Mouse (Mus musculus): ENCODE measurements around the gene Prss33. TPM values are rescaled to one million over a fixed set of nuclear protein-coding genes. Genes with fewer than 3 reads are reported as not detected.

Gene Prss33
- polyA plus RNA-seq, 1 experiment from 2014 or later: not detected

DNA sequence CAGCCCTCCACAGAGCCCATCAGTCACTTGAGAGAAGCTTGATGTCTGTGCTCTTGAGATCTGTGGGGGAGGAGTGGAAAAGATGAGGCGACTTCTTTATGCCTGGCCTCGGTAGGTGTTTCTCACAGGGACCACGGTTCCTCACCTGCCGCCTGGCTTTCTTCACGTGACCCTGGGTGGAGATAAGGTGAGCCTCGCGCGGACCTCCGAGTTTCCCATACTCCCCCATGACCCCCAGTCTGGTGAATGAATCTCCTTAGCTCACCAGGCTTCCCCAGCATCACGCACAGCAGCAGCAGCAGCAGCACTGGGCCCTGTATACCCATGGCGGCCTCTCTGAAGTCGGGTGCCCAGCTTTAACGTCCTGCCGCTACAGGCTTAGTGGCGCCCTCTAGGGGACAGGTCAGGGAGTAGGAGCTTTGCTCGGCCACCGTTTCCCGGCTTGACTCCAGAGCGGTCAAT lies 8.0 kb upstream of the Prss33 start, which contains the start of the genes Prss32 and Prss41:
Gene Prss32, plus strand, starts transcription at position 44 of the 462 bp plus-strand sequence.
Gene Prss41, minus strand, starts transcription at position 361 of the 462 bp plus-strand sequence.
- Histone ChIP-seq H3K4me3 (ENCODE audit: inconsistent target) (no peak within 1 kb of the TSS), H3K36me3 (ENCODE audit: inconsistent target) (no peaks in the 10 kb centered on the region), H3K27ac (no peak within 1 kb of the TSS), H3K79me2 (ENCODE audit: inconsistent target) (no peaks in the 10 kb centered on the region)
- WGBS (ENCODE audit: missing documents): 40% methylated on average over 17 of the region's 19 CpGs

DNA sequence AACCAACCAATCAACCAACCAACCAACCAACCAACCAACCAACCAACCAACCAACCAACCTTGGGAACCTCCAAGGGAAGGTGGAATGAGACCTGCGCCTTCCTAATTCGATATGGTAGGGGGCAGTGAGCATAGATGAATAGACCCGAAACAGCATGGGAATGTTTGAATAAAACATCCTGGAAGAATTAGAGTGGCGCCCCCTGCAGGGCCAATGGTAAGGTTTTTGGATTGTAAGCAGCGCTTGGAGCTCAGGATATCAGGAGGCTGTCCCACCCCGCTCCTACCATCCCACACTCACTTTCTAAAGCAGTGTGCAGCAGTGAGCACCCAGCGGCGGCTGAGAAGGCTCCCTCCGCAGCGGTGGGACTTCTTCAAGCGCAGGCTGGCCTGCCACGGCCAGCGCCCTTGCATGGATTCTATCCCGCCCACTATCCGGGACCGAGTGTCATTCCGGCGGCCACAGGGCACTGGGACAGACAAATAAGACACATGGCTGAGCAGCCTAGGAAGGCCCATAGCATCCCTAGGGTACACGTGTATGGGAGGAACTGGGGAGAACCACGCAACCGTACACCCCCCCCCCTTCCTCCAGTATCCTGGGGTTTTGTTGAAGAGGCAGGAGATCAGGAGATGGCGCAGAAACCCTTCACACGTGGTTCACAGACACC lies 7.4 kb upstream of the Prss33 start:
- WGBS (ENCODE audit: missing documents): 78% methylated on average over 21 of the region's 23 CpGs
- Histone ChIP-seq H3K79me2 (ENCODE audit: inconsistent target) (no peaks in the 10 kb centered on the region), H3K27ac (no peak overlapping the region), H3K4me3 (ENCODE audit: inconsistent target) (no peak overlapping the region), H3K36me3 (ENCODE audit: inconsistent target) (no peaks in the 10 kb centered on the region)

DNA sequence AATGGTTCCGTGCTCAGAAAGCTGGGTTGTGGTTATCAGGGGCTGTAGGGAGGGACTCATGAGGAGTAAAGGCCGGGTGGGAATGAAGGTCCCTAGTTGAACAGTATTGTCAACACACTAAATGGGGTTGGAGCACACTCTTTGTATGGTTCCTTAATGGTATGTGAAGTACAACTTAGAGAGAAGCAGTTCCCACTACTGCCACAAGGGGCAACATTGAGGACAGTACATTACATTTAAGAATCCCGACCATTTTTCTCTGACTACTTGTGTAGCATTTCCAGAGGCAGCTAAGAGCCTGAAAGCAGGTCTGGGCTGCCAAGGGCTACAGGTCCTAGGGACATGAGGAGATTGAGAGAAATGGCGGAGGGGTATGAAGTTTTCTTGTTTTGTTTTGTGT lies 5.3 kb upstream of the Prss33 start:
- Histone ChIP-seq H3K79me2 (ENCODE audit: inconsistent target) (no peaks in the 10 kb centered on the region), H3K4me3 (ENCODE audit: inconsistent target) (no peak overlapping the region), H3K36me3 (ENCODE audit: inconsistent target) (no peaks in the 10 kb centered on the region), H3K27ac (no peak overlapping the region)
- 34% methylated on average over 4 of the region's 4 CpGs for WGBS (ENCODE audit: missing documents)

DNA sequence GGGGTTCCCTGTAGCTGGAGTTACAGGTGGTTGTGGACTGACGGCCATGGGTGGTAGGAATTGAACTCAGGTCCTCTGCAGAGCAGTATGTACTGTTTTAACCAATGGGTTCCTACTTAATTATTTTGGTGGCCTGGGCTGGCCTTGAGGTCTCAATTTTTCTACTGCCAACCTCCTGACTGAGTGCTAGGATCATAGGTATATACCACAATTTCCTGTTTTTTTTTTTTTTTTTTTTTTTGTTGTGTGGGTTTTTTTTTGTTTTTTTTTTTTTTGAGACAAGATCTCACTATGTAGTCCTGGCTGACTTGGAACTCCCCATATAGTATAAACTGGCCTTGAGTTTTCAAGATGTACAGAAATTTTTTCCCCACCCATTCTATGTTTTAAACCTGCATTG lies 4.7 kb downstream of the Prss33 start:
- WGBS (ENCODE audit: missing documents): 92% methylated on average over 1 of the region's 1 CpGs
- H3K4me3 ChIP-seq (ENCODE audit: inconsistent target): no peak overlapping the region
- peaks cover 25% of the 10 kb centered on the region for H3K79me2 ChIP-seq (ENCODE audit: inconsistent target)
- H3K36me3 ChIP-seq (ENCODE audit: inconsistent target): no peaks in the 10 kb centered on the region
- no peak overlapping the region for H3K27ac ChIP-seq

DNA sequence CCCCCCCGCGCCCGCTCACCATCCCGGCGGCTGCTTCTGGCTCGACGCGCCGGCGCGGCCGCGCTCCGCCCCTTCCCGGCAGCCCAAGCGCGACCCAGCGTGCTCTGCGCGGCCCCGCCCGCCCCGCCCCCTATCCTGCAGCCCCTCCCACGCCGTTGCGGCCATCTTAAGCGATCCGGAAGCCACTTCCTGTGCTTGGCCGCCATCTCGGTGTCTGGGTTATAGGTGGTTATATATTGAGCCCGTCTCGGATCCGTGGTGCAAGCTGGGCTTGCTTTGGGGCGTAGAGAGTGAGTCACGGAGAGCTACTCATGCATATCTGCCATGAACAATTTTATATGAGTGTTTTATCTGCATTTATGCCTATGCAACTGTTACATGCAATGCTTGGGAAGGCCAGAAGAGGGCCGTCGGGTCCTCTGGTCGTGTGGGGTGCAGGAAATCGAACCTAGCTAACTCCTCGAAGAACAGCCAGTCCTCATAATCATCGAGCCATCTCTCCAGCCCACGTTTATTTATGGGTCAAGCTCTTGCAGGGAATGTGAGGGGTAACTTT lies 6.7 kb downstream of the Prss33 start, which contains the start of gene Elob:
Gene Elob, minus strand, starts transcription at position 73 of the 556 bp plus-strand sequence.
- WGBS (ENCODE audit: missing documents): under 1% methylated on average over 25 of the region's 42 CpGs
- peaks cover 8% of the 10 kb centered on the region for H3K36me3 ChIP-seq (ENCODE audit: inconsistent target)
- peak within 1 kb of the TSS; percentile 78 for H3K4me3 ChIP-seq (ENCODE audit: inconsistent target)
- H3K79me2 ChIP-seq (ENCODE audit: inconsistent target): peaks cover 28% of the 10 kb centered on the region
- H3K27ac ChIP-seq: peak within 1 kb of the TSS; percentile 80

DNA sequence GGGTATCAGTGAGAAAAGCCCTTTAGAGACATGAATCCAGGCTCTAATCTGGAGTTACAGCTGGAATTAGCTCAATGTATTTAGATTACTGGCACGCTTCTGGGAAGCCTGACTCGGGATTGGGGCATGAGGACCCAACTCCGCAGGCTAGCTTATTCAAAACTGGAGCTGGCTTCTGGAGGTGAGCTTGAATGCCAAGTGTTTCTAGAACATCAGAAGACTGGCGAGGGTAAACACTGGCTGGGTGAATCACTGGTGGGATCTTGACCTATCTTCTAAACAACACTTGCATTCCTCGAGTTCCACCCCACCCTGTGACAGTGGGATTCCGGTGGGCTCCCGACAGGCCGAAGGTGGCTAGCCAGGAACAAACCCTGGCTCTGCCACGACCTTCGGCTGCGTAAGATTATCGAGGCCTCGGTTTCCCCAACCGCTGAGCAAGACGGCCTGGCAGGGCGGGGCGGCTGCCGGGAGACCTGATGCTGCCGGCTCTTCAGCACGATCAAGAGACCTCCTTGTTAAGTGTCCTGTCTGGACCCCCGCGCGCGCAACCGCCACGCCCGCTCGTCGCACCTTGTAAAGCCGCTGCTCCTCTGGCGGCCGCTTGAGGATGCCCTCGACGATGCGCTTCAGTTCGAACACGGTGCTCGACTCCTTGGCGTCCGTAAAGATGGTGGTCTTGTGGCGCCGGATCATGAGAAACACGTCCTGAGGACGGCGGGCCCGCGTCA lies 7.4 kb downstream of the Prss33 start:
- Histone ChIP-seq H3K36me3 (ENCODE audit: inconsistent target) (peaks cover 15% of the 10 kb centered on the region), H3K79me2 (ENCODE audit: inconsistent target) (peaks cover 28% of the 10 kb centered on the region), H3K27ac (peak overlapping the region; percentile 34), H3K4me3 (ENCODE audit: inconsistent target) (peak overlapping the region; percentile 78)
- WGBS (ENCODE audit: missing documents): 3% methylated on average over 47 of the region's 47 CpGs

DNA sequence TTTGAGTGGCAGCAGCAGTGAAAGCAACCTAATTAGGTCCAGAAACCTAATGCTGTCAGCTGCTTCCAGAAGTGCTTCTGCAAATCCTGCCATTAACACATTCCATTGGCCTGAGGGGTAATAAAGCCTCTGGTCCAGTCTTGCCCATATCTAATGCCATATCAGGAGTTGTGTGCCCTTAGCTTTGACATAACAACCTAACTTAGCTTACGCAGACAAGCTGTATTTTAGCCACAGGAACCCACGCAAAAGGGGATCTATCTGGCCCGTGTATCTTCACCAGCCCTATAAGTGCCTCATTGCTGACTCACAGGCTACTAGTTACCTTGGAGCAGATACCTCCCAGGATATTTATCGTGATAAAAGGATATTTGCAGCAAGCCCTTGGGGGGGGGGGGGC lies 10.3 kb downstream of the Prss33 start:
- 87% methylated on average over 4 of the region's 4 CpGs for WGBS (ENCODE audit: missing documents)
- H3K36me3 ChIP-seq (ENCODE audit: inconsistent target): peaks cover 43% of the 10 kb centered on the region
- no peak overlapping the region for H3K27ac ChIP-seq
- no peak overlapping the region for H3K4me3 ChIP-seq (ENCODE audit: inconsistent target)
- peaks cover 32% of the 10 kb centered on the region for H3K79me2 ChIP-seq (ENCODE audit: inconsistent target)

DNA sequence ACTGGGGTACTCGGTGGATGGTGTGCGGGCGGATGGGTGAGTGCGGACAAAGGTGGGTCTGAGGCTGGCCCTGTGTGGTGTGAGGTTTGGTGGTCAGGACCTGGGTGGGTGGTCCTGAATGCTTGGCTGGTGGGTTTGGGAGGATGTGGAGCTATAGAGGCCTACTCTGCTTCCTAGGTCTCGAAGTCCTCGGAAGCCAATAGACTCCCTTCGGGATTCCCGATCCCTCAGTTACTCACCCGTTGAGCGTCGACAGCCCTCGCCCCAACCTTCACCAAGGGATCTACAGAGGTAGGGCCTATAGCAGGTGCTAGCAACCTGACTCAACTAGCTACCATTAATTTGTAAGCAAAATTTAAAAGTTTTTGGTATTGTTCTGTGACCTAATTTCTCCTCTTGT lies 12.2 kb downstream of the Prss33 start:
- Histone ChIP-seq H3K79me2 (ENCODE audit: inconsistent target) (peaks cover 51% of the 10 kb centered on the region), H3K36me3 (ENCODE audit: inconsistent target) (peaks cover 63% of the 10 kb centered on the region), H3K4me3 (ENCODE audit: inconsistent target) (no peak overlapping the region), H3K27ac (no peak overlapping the region)
- WGBS (ENCODE audit: missing documents): 96% methylated on average over 12 of the region's 12 CpGs

DNA sequence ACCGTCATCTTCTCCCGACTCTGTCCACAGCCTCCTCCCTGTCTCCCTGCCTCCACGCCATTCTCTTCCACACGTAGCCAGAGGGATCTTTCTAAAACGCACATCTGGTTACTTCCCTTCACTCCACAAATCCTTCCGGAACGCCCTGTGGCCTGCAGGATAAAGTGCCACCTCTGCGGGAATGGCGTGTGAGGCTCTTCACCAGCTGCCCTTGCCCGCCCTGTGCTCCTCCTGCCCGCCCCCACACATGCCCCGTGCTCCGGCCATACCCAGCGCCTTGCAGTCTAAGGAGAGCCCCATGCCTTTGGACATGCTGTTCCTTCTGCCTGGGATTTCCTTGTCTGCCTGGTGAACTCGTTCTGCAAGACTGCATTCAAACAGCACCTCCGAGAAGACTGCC lies 12.8 kb downstream of the Prss33 start:
- H3K36me3 ChIP-seq (ENCODE audit: inconsistent target): peaks cover 69% of the 10 kb centered on the region
- H3K4me3 ChIP-seq (ENCODE audit: inconsistent target): no peak overlapping the region
- H3K27ac ChIP-seq: no peak overlapping the region
- WGBS (ENCODE audit: missing documents): 94% methylated on average over 15 of the region's 16 CpGs
- peaks cover 51% of the 10 kb centered on the region for H3K79me2 ChIP-seq (ENCODE audit: inconsistent target)

DNA sequence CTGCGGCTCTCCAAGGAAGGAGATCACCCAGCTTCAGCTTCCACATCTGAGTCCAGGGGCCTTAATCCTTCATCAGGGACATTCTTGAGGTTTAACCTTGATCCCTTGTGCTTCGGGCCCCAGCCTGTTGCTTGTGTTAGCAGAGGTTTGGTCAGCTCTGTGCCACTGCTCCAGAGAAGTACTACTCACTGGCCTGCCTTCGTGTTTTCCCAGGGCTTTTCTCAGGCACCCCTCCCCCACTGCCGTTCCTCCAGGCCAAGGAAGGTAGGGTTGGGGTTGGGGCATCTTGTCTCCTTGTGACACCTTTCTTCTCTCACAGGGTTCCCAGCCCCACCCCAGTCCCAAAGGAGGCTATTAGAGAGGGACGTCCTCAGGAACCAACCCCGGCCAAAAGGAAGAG lies 13.8 kb downstream of the Prss33 start:
- Histone ChIP-seq H3K27ac (no peak overlapping the region), H3K79me2 (ENCODE audit: inconsistent target) (peaks cover 51% of the 10 kb centered on the region; the same call in 1 of the 2 replicates), H3K4me3 (ENCODE audit: inconsistent target) (no peak overlapping the region), H3K36me3 (ENCODE audit: inconsistent target) (peaks cover 78% of the 10 kb centered on the region)
- WGBS (ENCODE audit: missing documents): 91% methylated on average over 4 of the region's 6 CpGs

DNA sequence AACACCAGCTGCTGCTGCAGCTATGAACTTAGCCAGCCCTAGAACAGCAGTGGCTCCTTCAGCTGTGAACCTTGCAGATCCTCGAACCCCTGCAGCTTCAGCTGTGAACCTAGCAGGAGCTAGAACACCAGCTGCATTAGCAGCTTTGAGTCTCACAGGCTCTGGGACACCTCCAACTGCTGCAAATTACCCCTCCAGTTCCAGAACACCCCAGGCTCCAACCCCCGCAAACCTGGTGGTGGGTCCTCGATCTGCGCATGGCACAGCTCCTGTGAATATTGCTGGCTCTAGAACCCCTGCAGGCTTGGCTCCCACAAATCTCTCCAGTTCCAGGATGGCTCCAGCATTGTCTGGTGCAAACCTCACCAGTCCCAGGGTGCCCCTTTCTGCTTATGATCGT lies 15.1 kb downstream of the Prss33 start:
- WGBS (ENCODE audit: missing documents): 98% methylated on average over 4 of the region's 5 CpGs
- Histone ChIP-seq H3K4me3 (ENCODE audit: inconsistent target) (no peak overlapping the region), H3K27ac (no peak overlapping the region), H3K79me2 (ENCODE audit: inconsistent target) (peaks cover 53% of the 10 kb centered on the region; the same call in 1 of the 2 replicates), H3K36me3 (ENCODE audit: inconsistent target) (peaks cover 92% of the 10 kb centered on the region)

DNA sequence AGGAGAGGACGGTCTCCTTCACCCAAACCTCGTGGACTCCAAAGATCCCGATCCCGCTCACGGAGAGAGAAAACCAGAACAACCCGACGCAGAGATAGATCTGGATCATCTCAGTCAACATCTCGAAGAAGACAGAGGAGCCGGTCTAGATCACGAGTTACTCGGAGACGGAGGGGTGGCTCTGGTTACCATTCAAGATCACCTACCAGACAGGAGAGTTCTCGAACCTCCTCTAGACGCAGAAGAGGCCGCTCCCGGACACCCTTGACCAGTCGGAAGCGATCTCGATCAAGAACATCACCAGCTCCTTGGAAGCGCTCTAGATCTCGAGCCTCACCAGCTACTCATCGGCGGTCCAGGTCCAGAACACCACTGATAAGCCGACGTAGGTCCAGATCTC lies 16.6 kb downstream of the Prss33 start:
- H3K4me3 ChIP-seq (ENCODE audit: inconsistent target): no peak overlapping the region
- H3K79me2 ChIP-seq (ENCODE audit: inconsistent target): peaks cover 68% of the 10 kb centered on the region; the same call in 1 of the 2 replicates
- H3K27ac ChIP-seq: no peak overlapping the region
- 96% methylated on average over 22 of the region's 25 CpGs for WGBS (ENCODE audit: missing documents)
- H3K36me3 ChIP-seq (ENCODE audit: inconsistent target): peaks cover 98% of the 10 kb centered on the region

DNA sequence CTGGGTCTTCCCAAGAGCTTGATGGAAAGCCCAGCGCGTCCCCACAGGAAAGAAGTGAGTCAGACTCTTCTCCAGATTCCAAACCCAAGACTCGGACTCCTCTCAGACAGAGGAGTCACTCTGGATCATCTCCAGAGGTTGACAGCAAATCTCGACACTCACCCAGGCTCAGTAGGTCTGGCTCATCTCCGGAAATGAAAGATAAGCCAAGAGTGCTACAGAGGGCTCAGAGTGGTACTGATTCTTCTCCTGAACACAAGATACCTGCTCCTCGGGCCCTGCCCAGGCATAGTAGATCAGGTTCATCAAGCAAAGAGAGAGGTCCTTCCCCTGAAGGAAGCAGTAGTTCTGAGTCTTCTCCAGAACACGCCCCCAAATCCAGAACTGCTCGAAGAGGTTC lies 17.3 kb downstream of the Prss33 start:
- Histone ChIP-seq H3K4me3 (ENCODE audit: inconsistent target) (no peak overlapping the region), H3K27ac (no peak overlapping the region), H3K79me2 (ENCODE audit: inconsistent target) (peaks cover 74% of the 10 kb centered on the region), H3K36me3 (ENCODE audit: inconsistent target) (peaks cover 99% of the 10 kb centered on the region)
- WGBS (ENCODE audit: missing documents): 96% methylated on average over 8 of the region's 8 CpGs

DNA sequence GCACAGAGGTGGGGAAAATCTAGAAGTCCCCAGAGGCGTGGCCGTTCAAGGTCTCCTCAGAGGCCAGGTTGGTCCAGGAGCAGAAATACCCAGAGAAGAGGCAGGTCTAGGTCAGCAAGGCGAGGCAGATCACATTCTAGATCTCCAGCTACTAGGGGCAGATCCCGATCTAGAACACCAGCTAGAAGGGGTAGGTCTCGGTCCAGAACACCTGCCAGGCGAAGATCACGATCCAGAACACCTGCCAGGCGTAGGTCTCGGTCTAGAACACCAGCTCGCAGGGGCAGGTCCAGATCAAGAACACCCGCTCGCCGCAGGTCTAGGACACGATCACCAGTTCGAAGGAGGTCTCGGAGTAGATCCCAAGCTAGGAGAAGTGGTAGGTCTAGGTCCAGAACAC lies 20.2 kb downstream of the Prss33 start:
- Histone ChIP-seq H3K79me2 (ENCODE audit: inconsistent target) (peaks cover 99% of the 10 kb centered on the region), H3K4me3 (ENCODE audit: inconsistent target) (no peak overlapping the region), H3K36me3 (ENCODE audit: inconsistent target) (peaks cover 97% of the 10 kb centered on the region), H3K27ac (no peak overlapping the region)
- 93% methylated on average over 16 of the region's 16 CpGs for WGBS (ENCODE audit: missing documents)

DNA sequence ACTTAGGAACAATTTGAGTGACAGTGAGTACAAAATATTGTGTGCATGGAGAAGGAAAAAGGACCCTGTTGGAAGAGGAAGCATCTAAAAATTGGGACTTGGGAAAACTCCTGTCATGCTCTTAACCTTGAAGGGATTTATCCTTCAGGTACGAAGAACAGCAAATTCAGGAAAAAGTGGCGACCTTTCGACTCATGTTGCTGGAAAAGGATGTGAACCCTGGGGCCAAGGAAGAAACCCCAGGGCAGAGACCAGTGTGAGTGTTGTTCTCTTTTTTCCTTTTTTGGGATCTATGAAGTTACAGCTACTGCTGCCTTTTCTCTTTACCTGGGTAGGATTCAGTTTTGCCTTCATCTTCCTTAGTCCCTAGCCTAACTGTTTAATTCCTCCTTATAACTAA lies 27.9 kb downstream of the Prss33 start:
- peaks cover 94% of the 10 kb centered on the region for H3K79me2 ChIP-seq (ENCODE audit: inconsistent target)
- 81% methylated on average over 3 of the region's 3 CpGs for WGBS (ENCODE audit: missing documents)
- H3K36me3 ChIP-seq (ENCODE audit: inconsistent target): peaks cover 54% of the 10 kb centered on the region

More for the DNA sequence above, 27.9 kb downstream of the Prss33 start:
- H3K27ac ChIP-seq: no peak overlapping the region
- H3K4me3 ChIP-seq (ENCODE audit: inconsistent target): no peak overlapping the region

Data from macrophage (primary cell).